Mouse (Mus musculus) ES-Bruce4 (cell line): Measurements from ENCODE around the gene Eea1. TPM values are rescaled to one million over a fixed set of nuclear protein-coding genes. Genes with fewer than 3 reads are reported as not detected.
A peak's percentile ranks its signal among the peaks of the same experiment; 100 is the strongest.

ENCODE experiments used
- H3K27ac ChIP-seq: 2 replicates; pipeline ENCODE4 v1.5.1; 2012; ENCODE audit warnings: low read length, inconsistent platforms; ENCODE audit not compliant: insufficient read depth
- H3K27me3 ChIP-seq: 2 replicates; pipeline ENCODE4 v1.6.1; 2012; ENCODE audit warnings: mild to moderate bottlenecking, low read length, inconsistent platforms; ENCODE audit not compliant: control insufficient read depth, poor library complexity, insufficient read depth, severe bottlenecking
- H3K36me3 ChIP-seq: 2 replicates; pipeline ENCODE4 v1.6.1; 2012; ENCODE audit warnings: inconsistent platforms, mild to moderate bottlenecking, low read length, moderate library complexity; ENCODE audit not compliant: control insufficient read depth, poor library complexity, insufficient read depth, severe bottlenecking
- H3K4me1 ChIP-seq: one replicate; pipeline ENCODE4 v1.8.1; 2011; ENCODE audit warnings: low read length; ENCODE audit not compliant: control insufficient read depth, insufficient read depth
- H3K4me3 ChIP-seq: 2 replicates; pipeline ENCODE4 v1.5.1; 2011; ENCODE audit warnings: low read depth, mild to moderate bottlenecking, low read length
- H3K9ac ChIP-seq: 2 replicates; pipeline ENCODE4 v1.6.1; 2012; ENCODE audit warnings: low read depth, mild to moderate bottlenecking, inconsistent platforms; ENCODE audit not compliant: poor library complexity, severe bottlenecking
- H3K9me3 ChIP-seq: replicated peaks from 2 replicates; pipeline ENCODE4 v1.6.1; 2012; ENCODE audit warnings: mild to moderate bottlenecking, low read length, inconsistent platforms; ENCODE audit not compliant: control insufficient read depth, poor library complexity, insufficient read depth, severe bottlenecking
- CTCF ChIP-seq: IDR thresholded peaks from one replicate; pipeline ENCODE4 v1.8.1; 2011; ENCODE audit warnings: low read depth, low read length
- EP300 ChIP-seq: IDR thresholded peaks from 2 replicates; pipeline ENCODE4 v1.6.1; 2011; ENCODE audit warnings: low read depth, low read length; ENCODE audit not compliant: insufficient read depth
- POLR2A ChIP-seq: IDR thresholded peaks from one replicate; pipeline ENCODE4 v1.8.1; 2011; ENCODE audit warnings: low read length; ENCODE audit not compliant: insufficient read depth
- polyA plus RNA-seq: library from polyadenylated mRNA; stranded (reverse); fragments of >200 nt; gene quantifications from 2 replicates; pipeline ENCODE4 v1.2.4, GENCODE M21; 2011; ENCODE audit warnings: low read depth; ENCODE audit not compliant: missing spikeins, insufficient read depth, insufficient read length

The Eea1 gene
- polyA plus RNA-seq, 1 experiment: 16.2 TPM

- Histone ChIP-seq H3K27ac (no peak overlapping the region), H3K27me3 (no peaks in the 10 kb centered on the region), H3K36me3 (no peaks in the 10 kb centered on the region), H3K4me1 (no peaks in the 10 kb centered on the region), H3K9me3 (no peaks in the 10 kb centered on the region), H3K9ac (no peak overlapping the region), H3K4me3 (no peak overlapping the region)
- no peak for TF ChIP-seq CTCF
Observed at GRCm38 (mm10) chr10:96017418-96017817, 77.0 kb downstream of the Eea1 start.

DNA sequence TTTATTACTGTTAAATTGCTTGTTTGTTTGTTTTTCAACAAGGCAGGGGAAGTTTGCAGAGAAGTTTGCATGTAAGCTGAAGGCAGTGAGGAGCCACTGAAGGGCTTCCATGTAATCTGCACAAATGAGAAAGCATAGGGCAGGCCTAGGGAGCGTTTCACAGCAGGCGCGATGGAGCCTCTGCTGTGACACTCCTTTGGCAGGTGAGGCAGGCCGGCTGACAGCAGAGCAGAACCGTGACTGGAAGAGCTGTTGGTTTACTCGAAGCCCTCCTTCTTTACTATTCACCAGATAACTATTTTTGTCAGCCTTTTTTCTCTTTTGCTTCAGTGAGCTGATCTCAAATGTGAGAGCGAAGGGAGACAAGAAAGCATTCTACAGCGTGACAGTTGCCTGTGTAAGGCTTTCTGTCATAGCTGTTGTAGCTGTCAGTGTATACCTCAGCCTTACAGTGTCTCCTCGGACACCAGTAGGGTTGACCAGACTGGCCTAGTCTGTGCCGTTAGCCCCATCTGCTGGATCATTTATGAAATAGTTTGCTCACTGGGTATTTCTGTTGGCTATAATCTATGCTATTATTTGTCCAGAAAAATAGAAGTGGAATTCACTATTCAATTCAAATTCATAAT lies 93.0 kb downstream of the Eea1 start:
- no peak for TF ChIP-seq POLR2A
- peak; percentile 57 for TF ChIP-seq CTCF
- TF ChIP-seq EP300: no peak
- Histone ChIP-seq H3K27me3 (no peaks in the 10 kb centered on the region), H3K4me3 (no peak overlapping the region), H3K27ac (no peak overlapping the region), H3K4me1 (no peaks in the 10 kb centered on the region), H3K9ac (no peak overlapping the region), H3K36me3 (no peaks in the 10 kb centered on the region), H3K9me3 (no peaks in the 10 kb centered on the region)

DNA sequence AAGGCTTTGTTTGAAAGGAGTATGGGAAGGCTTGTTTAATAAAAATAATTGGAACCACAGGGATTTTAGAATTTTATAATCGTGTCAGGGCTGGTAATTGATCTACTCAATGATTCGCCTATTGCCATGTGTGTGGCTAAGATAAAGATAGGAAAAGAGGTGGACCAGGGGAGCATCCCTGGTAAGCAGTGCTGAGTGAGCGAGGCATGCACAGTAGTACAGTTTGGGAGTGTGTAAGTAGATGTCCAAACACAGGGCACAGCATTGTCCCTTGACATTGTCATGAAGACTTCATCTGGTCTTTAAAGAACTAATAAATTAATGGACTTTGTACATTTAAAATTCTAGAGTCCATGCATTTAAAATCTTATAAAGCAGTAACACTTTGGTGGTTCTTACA lies 93.7 kb downstream of the Eea1 start:
- Histone ChIP-seq H3K9ac (no peak overlapping the region), H3K27ac (no peak overlapping the region), H3K36me3 (no peaks in the 10 kb centered on the region), H3K27me3 (no peaks in the 10 kb centered on the region), H3K9me3 (no peaks in the 10 kb centered on the region), H3K4me3 (no peak overlapping the region), H3K4me1 (no peaks in the 10 kb centered on the region)
- no peak for TF ChIP-seq CTCF
- no peak for TF ChIP-seq EP300

- no peak overlapping the region for H3K27ac ChIP-seq
- TF ChIP-seq EP300: no peak
- no peak for TF ChIP-seq CTCF
- no peak for TF ChIP-seq POLR2A
- no peaks in the 10 kb centered on the region for H3K36me3 ChIP-seq
- no peak overlapping the region for H3K4me3 ChIP-seq
- H3K9me3 ChIP-seq: no peaks in the 10 kb centered on the region
- no peak overlapping the region for H3K9ac ChIP-seq
- H3K4me1 ChIP-seq: no peaks in the 10 kb centered on the region
- no peaks in the 10 kb centered on the region for H3K27me3 ChIP-seq
Observed at GRCm38 (mm10) chr10:96035951-96036350, 95.5 kb downstream of the Eea1 start.

DNA sequence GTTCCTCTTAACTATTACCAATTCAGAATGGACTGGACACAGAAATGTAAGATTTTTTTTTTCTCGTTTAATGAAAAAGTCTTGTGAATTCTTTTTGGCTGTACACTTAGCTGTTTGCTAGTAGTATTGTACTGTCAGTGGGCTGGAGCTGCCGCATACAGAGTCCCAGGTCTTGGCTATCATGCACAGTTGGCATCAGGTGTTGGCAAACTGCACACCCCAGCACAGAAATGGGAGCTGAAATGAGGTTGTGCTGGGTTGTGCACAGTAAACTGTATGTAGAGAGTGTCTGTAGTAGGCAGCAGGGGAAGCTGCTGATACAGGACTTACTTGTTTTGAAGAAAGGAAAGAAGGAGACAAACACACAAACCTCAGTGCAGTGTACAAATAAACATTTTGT lies 103.8 kb downstream of the Eea1 start:
- H3K36me3 ChIP-seq: no peaks in the 10 kb centered on the region
- H3K4me3 ChIP-seq: no peak overlapping the region
- H3K27ac ChIP-seq: no peak overlapping the region
- H3K27me3 ChIP-seq: no peaks in the 10 kb centered on the region
- H3K9ac ChIP-seq: no peak overlapping the region
- H3K4me1 ChIP-seq: no peaks in the 10 kb centered on the region
- H3K9me3 ChIP-seq: no peaks in the 10 kb centered on the region
- TF ChIP-seq EP300 (no peak), CTCF (no peak), POLR2A (no peak)

DNA sequence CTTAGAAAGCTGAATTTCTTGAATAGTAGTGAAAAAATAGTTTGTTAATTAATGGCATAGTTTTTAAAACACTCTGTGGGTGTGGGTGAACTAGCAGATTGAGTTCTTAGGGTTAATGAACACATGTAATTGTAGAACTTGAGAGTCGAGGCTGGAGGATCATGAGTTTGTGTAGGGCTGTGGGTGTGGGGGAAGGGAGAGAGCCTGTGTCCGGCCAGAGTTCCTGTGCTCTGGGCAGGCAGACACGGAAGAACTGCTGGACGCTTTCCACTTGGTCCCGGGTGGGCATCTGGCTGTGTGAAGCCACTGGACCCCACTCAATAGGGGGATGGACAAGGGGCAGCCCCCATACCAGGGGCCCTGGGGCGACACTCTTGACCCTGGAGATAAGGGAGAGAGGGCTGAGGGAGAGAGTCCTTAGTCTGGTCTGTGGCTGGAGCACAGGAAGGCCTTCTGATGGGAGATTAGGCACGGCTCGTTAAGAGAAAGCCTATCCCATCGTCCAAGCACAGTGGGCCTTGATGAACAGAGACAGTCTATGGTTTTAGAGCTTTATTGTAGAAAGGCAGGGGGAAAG lies 107.6 kb downstream of the Eea1 start:
- TF ChIP-seq EP300 (no peak), CTCF (no peak), POLR2A (no peak)
- Histone ChIP-seq H3K27ac (no peak overlapping the region), H3K4me1 (no peaks in the 10 kb centered on the region)

More for the DNA sequence above, 107.6 kb downstream of the Eea1 start:
- no peaks in the 10 kb centered on the region for H3K27me3 ChIP-seq
- no peak overlapping the region for H3K9ac ChIP-seq
- H3K4me3 ChIP-seq: no peak overlapping the region
- no peaks in the 10 kb centered on the region for H3K9me3 ChIP-seq
- H3K36me3 ChIP-seq: no peaks in the 10 kb centered on the region
